Mouse (Mus musculus) midbrain, embryonic 10.5 days (tissue): Measurements from ENCODE around the gene Tomm22. TPM values are rescaled to one million over a fixed set of nuclear protein-coding genes. Genes with fewer than 3 reads are reported as not detected.

Experiments
- DNase-seq: peaks from one replicate; pipeline ENCODE4 v3.0.0-alpha.2; 2017; ENCODE audit warnings: low spot score
- H3K27ac ChIP-seq: fragments of 300-500 bp; sonication (generic); replicated peaks from 2 replicates; pipeline ENCODE4 v1.5.1; 2016; ENCODE audit warnings: mild to moderate bottlenecking
- H3K27me3 ChIP-seq: fragments of 300-500 bp; sonication (generic); 2 replicates; pipeline ENCODE4 v1.6.1; 2016; ENCODE audit warnings: low read depth, mild to moderate bottlenecking; ENCODE audit not compliant: poor library complexity, severe bottlenecking
- H3K36me3 ChIP-seq: fragments of 300-500 bp; sonication (generic); 2 replicates; pipeline ENCODE4 v1.6.1; 2016; ENCODE audit warnings: mild to moderate bottlenecking, moderate library complexity
- H3K4me1 ChIP-seq: fragments of 300-500 bp; sonication (generic); 2 replicates; pipeline ENCODE4 v1.6.1; 2016
- H3K4me3 ChIP-seq: fragments of 300-500 bp; sonication (generic); 2 replicates; pipeline ENCODE4 v1.5.1; 2016; ENCODE audit warnings: mild to moderate bottlenecking, moderate library complexity
- H3K9me3 ChIP-seq: fragments of 300-500 bp; sonication (generic); replicated peaks from 2 replicates; pipeline ENCODE4 v1.6.1; 2016; ENCODE audit warnings: mild to moderate bottlenecking
- WGBS: fragments of 180-500 bp; shearing (Covaris S2); methylation state at CpG from one replicate; pipeline ENCODE4 v1.1.7; 2016; 5-methylcytosine and 5-hydroxymethylcytosine counted together
- polyA plus RNA-seq: library from polyadenylated mRNA; unstranded; fragments of >200 nt; fragmentation: Nextera tagmentation; extraction: Ambion mirVana; gene quantifications from 2 replicates; pipeline ENCODE4 v1.2.1, GENCODE M21; 2016

Gene Tomm22
- 252 and 279 TPM in 2 replicates for polyA plus RNA-seq

DNA sequence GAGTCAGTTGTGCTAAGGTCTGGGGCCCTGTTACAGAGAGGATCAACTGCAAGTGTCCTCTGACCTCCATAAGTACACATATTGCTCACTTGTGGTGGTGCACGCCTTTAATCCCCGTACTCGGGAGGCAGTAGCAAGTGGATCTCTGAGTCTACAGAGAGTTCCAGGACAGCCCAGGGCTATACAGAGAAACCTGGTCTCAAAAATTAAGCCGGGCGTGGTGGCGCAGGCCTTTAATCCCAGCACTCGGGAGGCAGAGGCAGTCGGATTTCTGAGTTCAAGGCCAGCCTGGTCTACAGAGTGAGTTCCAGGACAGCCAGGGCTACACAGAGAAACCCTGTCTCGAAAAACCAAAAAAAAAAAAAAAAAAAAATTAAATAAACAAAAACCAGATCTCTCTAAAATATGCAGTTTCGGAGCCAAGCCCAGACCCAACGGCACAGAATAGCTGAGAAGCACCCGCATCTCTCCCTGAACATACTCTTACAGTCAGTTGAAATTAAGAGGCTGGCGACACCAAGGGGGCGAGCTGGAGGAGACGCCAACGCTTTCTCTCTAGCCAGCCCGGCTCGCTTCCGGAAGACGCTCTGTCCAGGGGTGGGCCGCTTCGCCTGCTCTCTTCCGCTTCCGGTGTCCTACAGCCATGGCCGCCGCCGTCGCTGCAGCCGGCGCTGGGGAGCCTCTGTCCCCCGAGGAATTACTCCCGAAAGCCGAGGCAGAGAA is at the start of gene Tomm22:
Tomm22 (plus strand) TSS at position 613 of the 723 bp plus-strand sequence.
- peak within 1 kb of the TSS; percentile 87 for H3K27ac ChIP-seq
- WGBS, result 22% methylated on average over 33 of the region's 33 CpGs
- peaks cover 7% of the 10 kb centered on the region for H3K4me1 ChIP-seq
- peak within 1 kb of the TSS; percentile 84 for H3K4me3 ChIP-seq
- no peaks in the 10 kb centered on the region for H3K27me3 ChIP-seq
- no peaks in the 10 kb centered on the region for H3K9me3 ChIP-seq
- peaks cover 66% of the 10 kb centered on the region for H3K36me3 ChIP-seq
- DNase-seq, result peak; percentile 90

DNA sequence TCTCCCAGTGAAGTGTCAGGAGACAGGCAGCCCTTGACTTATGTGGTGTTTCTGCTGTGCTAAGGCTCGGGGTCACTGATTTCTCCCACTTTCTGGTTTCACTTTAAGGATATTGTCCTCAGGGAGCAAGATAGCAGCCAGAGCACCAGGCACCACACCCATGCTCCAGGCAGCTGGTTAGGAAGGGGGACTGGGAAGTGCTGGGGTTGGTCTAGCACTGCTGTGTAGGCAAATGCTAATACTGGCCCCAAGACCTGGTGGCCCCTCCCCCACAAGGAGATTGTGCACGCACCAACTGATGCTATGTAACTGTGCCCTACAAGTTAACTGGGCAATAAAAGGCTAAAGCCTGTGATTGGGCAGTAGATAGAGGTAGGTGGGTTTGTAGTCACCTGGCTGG is 40.2 kb upstream of the Tomm22 start:
- WGBS, result 62% methylated on average over 2 of the region's 2 CpGs
- Histone ChIP-seq H3K4me1 (no peaks in the 10 kb centered on the region), H3K9me3 (no peaks in the 10 kb centered on the region; the same call in 1 of the 2 replicates), H3K27ac (no peak overlapping the region), H3K4me3 (no peak overlapping the region), H3K27me3 (no peaks in the 10 kb centered on the region), H3K36me3 (peaks cover 82% of the 10 kb centered on the region)
- DNase-seq, result no peak

DNA sequence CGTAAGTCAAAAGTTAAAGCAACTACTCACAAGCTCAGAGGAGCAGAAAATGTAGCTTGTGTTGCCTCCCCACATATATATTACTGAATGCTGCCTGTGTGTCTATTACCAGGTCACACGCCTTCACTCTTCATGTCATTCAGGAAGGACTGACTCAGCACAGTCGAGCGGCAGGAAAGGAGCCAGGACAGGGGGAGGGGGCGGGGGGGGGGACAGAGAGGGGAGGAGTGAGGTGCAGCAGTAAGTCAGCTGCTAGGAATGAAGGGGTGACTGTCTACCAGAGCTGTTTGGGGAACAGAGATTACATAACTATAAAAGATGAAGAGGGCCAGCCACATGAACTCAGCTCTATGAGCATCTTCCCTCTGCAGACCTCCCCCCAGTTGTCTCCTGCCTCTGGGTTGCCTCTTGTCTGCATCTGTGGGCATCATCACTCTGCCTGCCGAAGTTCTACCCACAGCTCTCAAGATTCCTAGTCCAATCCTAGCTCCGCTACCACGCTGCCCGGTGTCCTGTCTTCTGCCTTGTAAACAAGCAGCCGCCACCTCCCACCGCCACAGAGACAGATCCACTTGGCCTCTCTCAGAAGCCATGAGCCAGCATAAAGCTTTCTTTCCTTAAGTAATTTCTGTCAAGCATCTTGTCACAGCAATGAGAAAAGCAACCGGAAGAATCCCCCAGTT is 29.4 kb upstream of the Tomm22 start:
- H3K27me3 ChIP-seq, result no peaks in the 10 kb centered on the region
- H3K4me1 ChIP-seq, result no peaks in the 10 kb centered on the region
- DNase-seq, result no peak
- H3K27ac ChIP-seq, result no peak overlapping the region
- H3K36me3 ChIP-seq, result peaks cover 56% of the 10 kb centered on the region
- no peak overlapping the region for H3K4me3 ChIP-seq
- H3K9me3 ChIP-seq, result no peaks in the 10 kb centered on the region
- 83% methylated on average over 12 of the region's 12 CpGs for WGBS

DNA sequence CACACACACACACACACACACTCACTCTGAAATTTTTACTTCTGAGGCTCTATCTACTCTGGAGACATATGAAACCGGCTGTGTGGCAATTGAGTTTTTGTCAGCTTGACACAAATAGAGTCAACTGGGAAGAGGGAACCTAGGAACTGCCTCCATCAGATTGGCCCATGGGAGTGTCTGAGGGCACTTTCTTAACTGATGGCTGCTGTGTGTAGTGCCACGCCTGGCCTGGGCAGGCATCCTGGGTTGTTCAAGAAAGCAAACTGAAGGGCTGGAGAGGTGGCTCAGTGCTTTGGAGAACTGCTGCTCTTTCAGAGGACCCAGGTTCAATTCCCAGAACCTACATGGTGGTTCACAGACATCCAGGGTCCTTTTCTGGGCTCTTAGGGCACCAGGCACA is 25.2 kb upstream of the Tomm22 start:
- 86% methylated on average over 2 of the region's 2 CpGs for WGBS
- H3K4me1 ChIP-seq, result no peaks in the 10 kb centered on the region
- H3K9me3 ChIP-seq, result no peaks in the 10 kb centered on the region
- DNase-seq, result no peak
- H3K4me3 ChIP-seq, result no peak overlapping the region
- no peaks in the 10 kb centered on the region for H3K27me3 ChIP-seq
- peaks cover 58% of the 10 kb centered on the region for H3K36me3 ChIP-seq
- H3K27ac ChIP-seq, result no peak overlapping the region

DNA sequence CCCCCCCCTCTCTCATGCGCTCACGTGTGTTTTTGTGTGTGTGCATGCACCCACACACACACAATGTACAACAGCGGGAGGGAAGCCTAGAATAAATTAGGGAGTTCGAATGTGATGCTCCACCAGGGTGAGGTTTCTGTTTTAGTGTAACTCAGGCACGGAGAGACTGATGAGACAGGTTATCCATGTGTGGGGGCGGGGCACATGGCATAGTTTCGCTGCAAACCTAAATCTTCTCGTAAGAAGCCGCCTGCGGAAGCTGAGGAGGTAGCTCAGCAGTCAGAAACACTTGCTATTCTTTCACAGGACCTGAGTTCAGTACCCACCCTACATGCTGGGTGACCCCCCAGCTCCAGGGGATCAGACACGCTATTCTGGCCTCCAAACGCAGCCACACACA is 22.5 kb upstream of the Tomm22 start:
- Histone ChIP-seq H3K9me3 (no peaks in the 10 kb centered on the region), H3K27me3 (no peaks in the 10 kb centered on the region), H3K36me3 (peaks cover 44% of the 10 kb centered on the region), H3K4me3 (no peak overlapping the region), H3K27ac (no peak overlapping the region), H3K4me1 (no peaks in the 10 kb centered on the region)
- WGBS, result 90% methylated on average over 12 of the region's 12 CpGs
- no peak for DNase-seq

DNA sequence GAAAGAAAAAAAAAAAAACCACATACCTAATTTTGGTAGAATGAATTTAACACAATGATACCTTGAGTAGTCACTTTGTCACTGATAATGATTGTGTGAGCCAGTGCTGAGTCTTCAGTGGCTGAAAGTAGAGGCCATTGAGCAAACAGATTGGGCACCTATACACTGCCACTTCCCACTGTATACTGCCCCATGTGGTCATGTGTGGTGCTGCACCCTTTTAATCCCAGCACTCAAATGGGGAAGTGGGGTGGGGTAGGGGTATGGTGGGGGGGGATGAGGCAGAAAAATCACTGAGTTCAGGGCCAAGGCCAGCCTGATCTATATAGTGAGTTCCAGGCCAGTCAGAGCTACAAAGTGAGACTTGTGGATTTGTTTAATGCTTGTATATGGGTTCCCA is 20.1 kb upstream of the Tomm22 start:
- DNase-seq, result peak; percentile 37
- no peak overlapping the region for H3K4me3 ChIP-seq

DNA sequence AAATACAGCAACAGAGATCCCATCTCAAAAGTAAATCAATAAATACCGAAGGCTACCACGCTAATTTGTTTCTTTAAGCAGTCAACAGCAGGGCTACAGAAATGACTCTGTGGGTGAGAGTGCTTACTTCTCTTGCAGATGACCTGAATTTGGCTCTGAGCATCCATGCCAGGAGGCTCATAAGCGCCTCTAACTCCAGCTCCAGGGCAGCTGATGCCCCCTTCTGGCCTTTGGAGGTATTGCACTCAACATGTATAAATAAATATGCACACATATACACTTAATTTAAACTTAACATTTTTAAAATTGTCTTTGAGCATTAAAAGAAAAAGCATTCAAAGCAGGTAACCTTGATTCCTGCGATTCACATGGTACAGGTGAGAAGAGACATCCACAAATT is 19.2 kb upstream of the Tomm22 start:
- Histone ChIP-seq H3K4me3 (no peak overlapping the region), H3K4me1 (no peaks in the 10 kb centered on the region), H3K36me3 (peaks cover 41% of the 10 kb centered on the region), H3K27ac (no peak overlapping the region), H3K9me3 (no peaks in the 10 kb centered on the region), H3K27me3 (no peaks in the 10 kb centered on the region)
- 76% methylated on average over 4 of the region's 4 CpGs for WGBS
- no peak for DNase-seq

More for the DNA sequence above, 20.1 kb upstream of the Tomm22 start:
- Histone ChIP-seq H3K27me3 (no peaks in the 10 kb centered on the region), H3K36me3 (peaks cover 41% of the 10 kb centered on the region), H3K27ac (no peak overlapping the region), H3K9me3 (no peaks in the 10 kb centered on the region), H3K4me1 (no peaks in the 10 kb centered on the region)

DNA sequence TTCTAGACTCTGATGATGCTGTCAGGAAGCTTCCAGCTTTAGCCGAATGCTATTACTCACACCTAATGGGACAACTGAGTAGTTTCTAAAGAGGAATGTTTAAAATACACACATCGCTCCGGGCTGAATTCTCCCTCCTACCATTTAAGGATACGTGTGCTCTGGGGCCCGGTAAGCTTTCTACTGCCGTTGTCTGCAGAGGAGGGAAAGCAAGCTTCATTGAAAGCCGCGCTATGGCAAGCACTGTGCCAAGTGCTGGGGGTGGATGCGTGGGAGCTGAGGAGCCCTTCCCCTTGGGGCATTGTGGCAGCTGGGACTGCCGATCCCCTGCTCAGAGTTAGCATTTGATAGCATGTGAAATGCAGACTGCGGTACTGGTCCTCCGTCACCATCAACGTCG is 14.2 kb upstream of the Tomm22 start:
- Histone ChIP-seq H3K27me3 (no peaks in the 10 kb centered on the region), H3K9me3 (peaks cover 2% of the 10 kb centered on the region; the same call in 1 of the 2 replicates), H3K4me3 (no peak overlapping the region), H3K27ac (no peak overlapping the region), H3K4me1 (peaks cover 14% of the 10 kb centered on the region), H3K36me3 (peaks cover 18% of the 10 kb centered on the region)
- DNase-seq, result no peak
- WGBS, result 93% methylated on average over 14 of the region's 14 CpGs

DNA sequence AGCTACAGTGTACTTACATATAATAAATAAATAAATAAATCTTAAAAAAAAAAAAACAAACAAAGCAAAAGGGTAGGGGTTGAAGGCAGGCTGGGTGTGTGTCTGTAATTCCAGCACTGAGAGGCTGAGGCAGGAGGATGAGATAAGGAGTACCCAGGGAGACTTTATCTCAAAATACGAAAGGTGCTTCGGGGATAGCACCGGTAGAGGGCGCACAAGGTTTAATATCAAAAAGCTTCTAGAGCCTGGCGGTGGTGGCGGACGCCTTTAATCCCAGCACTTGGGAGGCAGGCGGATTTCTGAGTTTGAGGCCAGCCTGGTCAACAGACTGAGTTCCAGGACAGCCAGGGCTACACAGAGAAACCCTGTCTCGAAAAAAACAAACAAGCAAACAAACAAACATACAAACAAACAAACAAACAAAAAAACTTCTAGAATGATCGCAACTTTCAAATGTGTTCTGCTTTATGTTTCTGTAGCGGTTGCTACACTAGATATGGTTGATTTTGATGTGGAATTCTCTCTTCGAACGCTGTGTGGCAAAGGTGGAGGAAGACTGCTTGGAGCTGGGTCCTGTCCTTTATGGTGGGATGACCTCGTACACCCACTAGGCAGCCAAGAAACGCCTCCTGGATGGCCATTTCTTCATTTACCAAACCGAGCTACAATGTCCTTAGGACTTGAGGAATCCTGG is 12.7 kb upstream of the Tomm22 start:
- Histone ChIP-seq H3K4me3 (peak overlapping the region; percentile 74), H3K4me1 (peaks cover 14% of the 10 kb centered on the region), H3K27me3 (no peaks in the 10 kb centered on the region), H3K36me3 (peaks cover 24% of the 10 kb centered on the region), H3K9me3 (peaks cover 6% of the 10 kb centered on the region), H3K27ac (peak overlapping the region; percentile 99)
- DNase-seq, result peak; percentile 81
- 6% methylated on average over 16 of the region's 16 CpGs for WGBS

DNA sequence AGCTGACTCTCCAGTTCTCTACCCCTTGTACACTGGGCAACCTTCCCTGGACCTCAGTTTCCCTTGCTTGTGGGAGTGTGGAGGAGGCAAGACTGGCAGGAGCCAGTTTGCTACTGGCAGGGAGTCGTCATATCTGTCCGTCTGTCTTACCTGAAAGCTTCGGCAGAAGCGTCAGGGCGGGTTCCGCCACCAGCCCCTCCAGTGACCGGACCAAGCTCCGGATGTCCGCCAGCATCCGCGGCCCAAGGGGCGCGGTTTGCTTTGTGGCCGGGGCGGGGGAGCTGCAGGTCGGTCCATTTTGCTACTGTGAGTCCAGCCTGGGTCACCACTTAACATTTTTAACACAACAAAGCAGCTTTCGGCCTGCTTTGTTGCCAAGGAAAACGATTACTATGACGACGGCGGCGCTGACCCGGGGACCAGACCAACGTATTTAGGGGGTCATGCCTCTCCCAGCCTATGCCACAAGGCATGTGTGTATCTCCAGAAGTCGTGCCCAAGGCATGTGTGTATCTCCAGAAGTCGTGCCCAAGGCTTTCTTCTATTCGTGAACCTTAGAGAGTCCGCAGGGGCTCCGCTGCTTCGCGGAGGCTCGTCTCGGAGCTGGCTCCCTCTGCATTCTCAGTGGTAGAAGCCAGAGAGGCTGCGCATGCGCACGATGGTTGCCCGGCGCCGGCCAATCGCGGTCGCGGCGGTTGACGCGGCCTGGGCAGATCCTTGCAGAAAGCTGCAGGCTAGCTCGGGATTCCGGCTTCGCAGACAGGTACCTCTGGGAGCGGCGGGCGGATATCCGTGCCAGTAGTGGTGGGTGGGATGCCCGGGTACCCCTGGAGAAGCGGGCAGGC is 11.9 kb upstream of the Tomm22 start, which contains the start of the genes Fam227a and Cby1:
Fam227a (minus strand) TSS at position 426 of the 845 bp plus-strand sequence.
Cby1 (plus strand) TSS at position 669 of the 845 bp plus-strand sequence.
- WGBS, result under 1% methylated on average over 55 of the region's 55 CpGs
- H3K4me3 ChIP-seq, result peak within 1 kb of the TSS; percentile 74
- H3K36me3 ChIP-seq, result peaks cover 32% of the 10 kb centered on the region
- peak; percentile 98 for DNase-seq
- H3K27me3 ChIP-seq, result no peaks in the 10 kb centered on the region
- H3K4me1 ChIP-seq, result peaks cover 14% of the 10 kb centered on the region
- peaks cover 6% of the 10 kb centered on the region for H3K9me3 ChIP-seq
- peak within 1 kb of the TSS; percentile 99 for H3K27ac ChIP-seq

DNA sequence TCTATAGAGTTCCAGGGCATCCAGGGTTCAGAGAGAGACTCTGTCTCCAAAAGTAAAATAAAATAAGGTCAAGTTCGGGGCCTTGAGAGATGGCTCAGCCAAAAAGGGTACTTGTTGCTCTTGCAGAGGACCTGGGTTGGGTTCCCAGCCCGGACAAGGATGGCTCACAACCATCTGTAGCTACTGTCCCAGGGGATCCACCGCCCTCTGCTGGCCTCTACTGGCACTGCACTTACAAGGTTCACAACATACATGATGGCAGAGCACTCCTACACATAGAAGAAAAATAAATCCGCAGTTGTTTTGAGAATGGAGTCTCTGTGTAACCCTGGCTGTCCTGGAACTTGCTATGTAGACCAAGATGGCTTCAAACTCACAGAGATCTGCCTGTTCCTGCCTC is 8.8 kb upstream of the Tomm22 start:
- H3K9me3 ChIP-seq, result peaks cover 6% of the 10 kb centered on the region
- peaks cover 55% of the 10 kb centered on the region for H3K36me3 ChIP-seq
- 71% methylated on average over 4 of the region's 4 CpGs for WGBS
- no peak overlapping the region for H3K4me3 ChIP-seq
- H3K4me1 ChIP-seq, result peaks cover 14% of the 10 kb centered on the region
- DNase-seq, result peak; percentile 28
- H3K27me3 ChIP-seq, result no peaks in the 10 kb centered on the region
- no peak overlapping the region for H3K27ac ChIP-seq

DNA sequence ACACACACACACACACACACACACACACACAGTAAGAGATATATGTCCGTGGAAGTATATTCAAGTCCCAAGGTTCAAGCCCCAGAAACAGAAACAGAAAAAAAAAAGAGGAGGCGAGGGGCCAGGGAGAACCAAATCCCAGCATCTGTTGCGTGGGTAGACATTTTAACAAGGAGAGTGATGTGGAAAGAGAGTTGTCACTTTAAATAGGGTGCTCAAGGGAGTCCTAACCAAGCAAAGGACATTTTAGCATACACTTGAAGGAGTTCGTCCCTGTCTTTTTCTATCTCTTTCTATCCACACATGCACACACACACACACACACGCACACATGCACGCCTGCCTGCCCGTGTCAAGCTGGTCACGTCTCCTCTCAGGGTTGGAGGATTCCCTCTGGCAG is 6.0 kb upstream of the Tomm22 start:
- peaks cover 68% of the 10 kb centered on the region for H3K36me3 ChIP-seq
- peaks cover 6% of the 10 kb centered on the region for H3K9me3 ChIP-seq
- no peaks in the 10 kb centered on the region for H3K27me3 ChIP-seq
- WGBS, result 87% methylated on average over 8 of the region's 8 CpGs
- no peak overlapping the region for H3K27ac ChIP-seq
- DNase-seq, result no peak
- peaks cover 5% of the 10 kb centered on the region for H3K4me1 ChIP-seq
- no peak overlapping the region for H3K4me3 ChIP-seq
